Comparison of ENCODE assay signal across 8 mouse cellular contexts in the genomic region with DNA sequence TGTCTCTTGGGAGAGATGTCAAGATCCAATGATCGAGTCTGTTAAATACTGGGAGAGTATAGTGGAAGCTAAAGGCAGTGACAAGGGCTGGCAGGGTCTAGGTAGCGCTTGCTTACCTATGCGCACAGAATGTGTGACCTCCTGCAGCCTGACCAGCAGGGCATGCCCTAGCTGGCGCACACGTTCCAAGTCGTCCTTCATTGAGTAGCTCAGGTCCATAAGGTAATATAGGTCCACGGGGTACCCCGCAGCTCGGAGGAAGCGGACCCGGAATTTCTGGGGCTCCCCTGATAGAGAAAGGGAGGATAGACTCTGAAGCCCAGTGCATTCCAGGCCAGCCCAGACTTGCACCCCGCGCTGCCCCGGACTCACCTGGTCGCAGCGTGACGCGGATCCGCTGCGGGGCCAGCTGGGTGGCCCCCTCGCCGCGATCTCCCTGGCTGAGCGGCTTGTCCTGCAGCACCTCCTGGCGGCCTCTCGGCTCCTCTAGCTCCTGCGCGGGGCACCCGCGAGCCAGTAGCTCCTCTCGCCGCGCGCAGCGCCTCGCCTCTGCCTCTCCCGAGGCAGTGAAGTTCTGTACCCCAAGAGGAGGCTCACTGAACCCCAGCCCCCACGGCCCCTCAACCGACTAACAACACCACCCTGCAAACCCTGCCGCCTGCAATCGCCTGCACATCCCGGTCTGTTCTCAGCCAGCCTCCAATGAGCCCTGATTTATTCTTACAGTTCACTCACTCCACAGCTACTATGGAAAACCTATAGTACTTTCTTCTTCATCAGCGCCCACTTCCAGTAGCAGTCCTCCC. TPM values are rescaled to one million over a fixed set of nuclear protein-coding genes. Genes with fewer than 3 reads are reported as not detected.
DNase-seq lines count a peak whose midpoint lies in the region; ATAC-seq and TF ChIP-seq lines count a peak whose summit lies in the region.

No protein-coding gene starts in this region.

- H3K27ac ChIP-seq in embryonic facial prominence, embryonic 11.5 days (replicated peaks; ENCODE audit: low read depth, low read length), result no peak overlapping the region
- H3K27ac ChIP-seq in heart, adult 2 months, result peak overlapping the region; percentile 16
- no peak overlapping the region for H3K27ac ChIP-seq in kidney, adult 2 months (ENCODE audit: insufficient read depth, low read depth, low read length)
- H3K27ac ChIP-seq in liver, embryonic 11.5 days (ENCODE audit: low read depth, low read length), result no peak overlapping the region

- intact Hi-C loops in heart, adult 2 months (cut with DNase I), result loop anchor here (1.0 to 10.0 kb wide), 3 partner anchors 46 to 240 kb away; no protein-coding TSS in a partner anchor

- DNase-seq in 3T3-L1 (ENCODE audit: low read depth, low spot score), result peak; percentile 71
- peak; percentile 90 for DNase-seq in adrenal gland, postnatal 14 days
- DNase-seq in embryonic facial prominence, embryonic 11.5 days (ENCODE audit: low spot score), result peak; percentile 87
- peak; percentile 88 to 89 for DNase-seq in heart, adult 2 months
- DNase-seq in kidney, adult 2 months, result peak; percentile 81
- DNase-seq in liver, embryonic 11.5 days (ENCODE audit: low spot score), result peak; percentile 81
- DNase-seq in splenic B cell, adult 2 months (ENCODE audit: low read depth, low spot score), result peak; percentile 85

- H3K4me2 ChIP-seq in embryonic facial prominence, embryonic 11.5 days (ENCODE audit: low read depth, low read length), result peak overlapping the region; percentile 87
- H3K4me2 ChIP-seq in liver, embryonic 11.5 days, result peak overlapping the region; percentile 96

- no peak for TF ChIP-seq POLR2A in heart, adult 2 months (IDR thresholded peaks at IDR 0.05; ENCODE audit: insufficient read depth, low read depth, low read length)
- TF ChIP-seq POLR2A in kidney, adult 2 months (IDR thresholded peaks at IDR 0.05; ENCODE audit: low read depth, low read length), result no peak

- no peak; the same call in 1 of the 2 replicates for TF ChIP-seq CTCF in heart, adult 2 months (IDR thresholded peaks at IDR 0.05)
- TF ChIP-seq CTCF in kidney, adult 2 months (conservative IDR thresholded peaks at IDR 0.05; ENCODE audit: insufficient read depth, insufficient read length, low read depth, low read length), result peak; percentile 71

- H3K9ac ChIP-seq in embryonic facial prominence, embryonic 11.5 days (replicated peaks; ENCODE audit: low read length), result peak overlapping the region; percentile 47
- peak overlapping the region; percentile 68 for H3K9ac ChIP-seq in heart, adult 2 months (ENCODE audit: low read depth, low read length)
- H3K9ac ChIP-seq in liver, embryonic 11.5 days (ENCODE audit: low read depth, low read length), result 0 out of 2 replicates have a peak overlapping the region, but pooled peaks have one; percentile 20

- no peaks in the 10 kb centered on the region for H3K79me2 ChIP-seq in heart, adult 2 months (replicated peaks; ENCODE audit: control insufficient read depth, insufficient read depth, low read length)

- H3K4me3 ChIP-seq in embryonic facial prominence, embryonic 11.5 days (ENCODE audit: low read depth, low read length), result peak overlapping the region; percentile 35
- peak overlapping the region; percentile 50 for H3K4me3 ChIP-seq in heart, adult 2 months
- peak overlapping the region; percentile 38 for H3K4me3 ChIP-seq in kidney, adult 2 months (ENCODE audit: insufficient read depth, low read depth, low read length)
- peak overlapping the region; percentile 47 for H3K4me3 ChIP-seq in liver, embryonic 11.5 days (ENCODE audit: low read depth, low read length)

- H3K27me3 ChIP-seq in embryonic facial prominence, embryonic 11.5 days (ENCODE audit: control insufficient read depth, insufficient read depth, low read length), result no peaks in the 10 kb centered on the region
- no peaks in the 10 kb centered on the region for H3K27me3 ChIP-seq in heart, adult 2 months (ENCODE audit: control insufficient read depth, insufficient read depth, low read length)
- H3K27me3 ChIP-seq in kidney, adult 2 months (replicated peaks; ENCODE audit: control insufficient read depth, insufficient read depth, low read length), result no peaks in the 10 kb centered on the region
- H3K27me3 ChIP-seq in liver, embryonic 11.5 days (replicated peaks; ENCODE audit: control insufficient read depth, insufficient read depth, low read length), result peaks cover 21% of the 10 kb centered on the region
- no peaks in the 10 kb centered on the region for H3K27me3 ChIP-seq in splenic B cell, adult 2 months (ENCODE audit: control insufficient read depth, insufficient read depth, low read length, poor library complexity, severe bottlenecking)

- no peaks in the 10 kb centered on the region for H3K36me3 ChIP-seq in embryonic facial prominence, embryonic 11.5 days (replicated peaks; ENCODE audit: control insufficient read depth, insufficient read depth, low read depth, low read length)
- H3K36me3 ChIP-seq in heart, adult 2 months (ENCODE audit: control insufficient read depth, insufficient read depth, low read length), result no peaks in the 10 kb centered on the region
- H3K36me3 ChIP-seq in kidney, adult 2 months (ENCODE audit: control insufficient read depth, insufficient read depth, low read length), result no peaks in the 10 kb centered on the region
- no peaks in the 10 kb centered on the region for H3K36me3 ChIP-seq in liver, embryonic 11.5 days (ENCODE audit: control insufficient read depth, insufficient read depth, low read length)
- peaks cover 12% of the 10 kb centered on the region for H3K36me3 ChIP-seq in splenic B cell, adult 2 months (ENCODE audit: control insufficient read depth, insufficient read depth, low read length, poor library complexity, severe bottlenecking)

- ATAC-seq in embryonic facial prominence, embryonic 11.5 days (replicated peaks; ENCODE audit: insufficient number of reproducible peaks, low FRiP score, low TSS enrichment, low read depth), result peak; percentile 55
- peak; percentile 80 for ATAC-seq in liver, embryonic 11.5 days (replicated peaks; ENCODE audit: low FRiP score)
- ATAC-seq in monocyte, adult 5-6 weeks (replicated peaks; ENCODE audit: insufficient number of reproducible peaks, low FRiP score, low TSS enrichment, poor library complexity, severe bottlenecking), result peak; percentile 28; the same call in 1 of the 2 replicates

- H3K9me3 ChIP-seq in embryonic facial prominence, embryonic 11.5 days (replicated peaks; ENCODE audit: control insufficient read depth, low read length), result no peaks in the 10 kb centered on the region
- H3K9me3 ChIP-seq in liver, embryonic 11.5 days (ENCODE audit: control insufficient read depth, low read length), result no peaks in the 10 kb centered on the region

- TF ChIP-seq EP300 in heart, adult 2 months (IDR thresholded peaks at IDR 0.05; ENCODE audit: insufficient read depth, low read depth, low read length), result no peak

- H3K4me1 ChIP-seq in embryonic facial prominence, embryonic 11.5 days (ENCODE audit: control insufficient read depth, insufficient read depth, low read length), result 0 out of 2 replicates have a peak, but pooled peaks cover 2% of the 10 kb centered on the region
- peaks cover 1% of the 10 kb centered on the region; the same call in 1 of the 2 replicates for H3K4me1 ChIP-seq in heart, adult 2 months (ENCODE audit: control insufficient read depth, insufficient read depth, low read length)
- peaks cover 3% of the 10 kb centered on the region; the same call in 1 of the 2 replicates for H3K4me1 ChIP-seq in kidney, adult 2 months (ENCODE audit: control insufficient read depth, insufficient read depth, low read length)
- peaks cover 14% of the 10 kb centered on the region for H3K4me1 ChIP-seq in liver, embryonic 11.5 days (replicated peaks; ENCODE audit: control insufficient read depth, insufficient read depth, low read length)

- WGBS in embryonic facial prominence, embryonic 11.5 days, result 4% methylated on average over 41 of the region's 43 CpGs
- 3% methylated on average over 43 of the region's 43 CpGs for WGBS in heart, adult 2 months
- 4% methylated on average over 43 of the region's 43 CpGs for WGBS in kidney, adult 2 months
- 4% methylated on average over 43 of the region's 43 CpGs for WGBS in liver, embryonic 11.5 days

RNA-seq across cellular contexts. Expression of a gene that starts 7.4 kb away (rescaled TPM):
- total RNA-seq in adrenal gland, postnatal 14 days (2021), result 3.0 and 18.4 TPM in 2 replicates
- polyA plus RNA-seq in embryonic facial prominence, embryonic 11.5 days (2014; fragmentation: Nextera tagmentation; extraction: Ambion mirVana), result 1.3 and 2.7 TPM in 2 replicates
- total RNA-seq in heart, adult 2 months (2021), result 1 to 10 TPM; 1.5 to 2.0 TPM
- polyA plus RNA-seq in heart, adult 2 months (2012; rRNA removed), result 2.4 and 4.6 TPM in 2 replicates
- 2.7 and 11.1 TPM in 2 replicates for polyA plus RNA-seq in kidney, adult 2 months (2012; rRNA removed)
- polyA plus RNA-seq in liver, embryonic 11.5 days (2014; fragmentation: Nextera tagmentation; extraction: Ambion mirVana), result 3.9 and 4.1 TPM in 2 replicates
- total RNA-seq in monocyte, adult 5-6 weeks (2017), result 533 to 618 TPM (median 601 TPM) in 3 replicates

RNA-seq across cellular contexts. Expression of a gene that starts 19.9 kb away (rescaled TPM):
- total RNA-seq in adrenal gland, postnatal 14 days (2021), result 115 and 120 TPM in 2 replicates
- 31.9 and 34.6 TPM in 2 replicates for polyA plus RNA-seq in embryonic facial prominence, embryonic 11.5 days (2014; fragmentation: Nextera tagmentation; extraction: Ambion mirVana)
- total RNA-seq in heart, adult 2 months (2021), result 10 to 100 TPM; 13.1 to 15.6 TPM
- 33.4 and 42.1 TPM in 2 replicates for polyA plus RNA-seq in heart, adult 2 months (2012; rRNA removed)
- polyA plus RNA-seq in kidney, adult 2 months (2012; rRNA removed), result 216 and 255 TPM in 2 replicates
- polyA plus RNA-seq in liver, embryonic 11.5 days (2014; fragmentation: Nextera tagmentation; extraction: Ambion mirVana), result 33.3 and 35.1 TPM in 2 replicates
- 4.1 to 11.2 TPM (median 8.1 TPM) in 3 replicates for total RNA-seq in monocyte, adult 5-6 weeks (2017)

RNA-seq across cellular contexts. Expression of a gene that starts 21.3 kb away (rescaled TPM):
- 58.4 and 83.0 TPM in 2 replicates for total RNA-seq in adrenal gland, postnatal 14 days (2021)
- 68.1 and 68.9 TPM in 2 replicates for polyA plus RNA-seq in embryonic facial prominence, embryonic 11.5 days (2014; fragmentation: Nextera tagmentation; extraction: Ambion mirVana)
- total RNA-seq in heart, adult 2 months (2021), result 10 to 100 TPM; 31.6 to 32.8 TPM
- polyA plus RNA-seq in heart, adult 2 months (2012; rRNA removed), result 16.2 and 29.9 TPM in 2 replicates
- 29.1 and 30.3 TPM in 2 replicates for polyA plus RNA-seq in kidney, adult 2 months (2012; rRNA removed)
- polyA plus RNA-seq in liver, embryonic 11.5 days (2014; fragmentation: Nextera tagmentation; extraction: Ambion mirVana), result 38.1 and 38.3 TPM in 2 replicates
- total RNA-seq in monocyte, adult 5-6 weeks (2017), result 58.9 to 62.9 TPM (median 60.3 TPM) in 3 replicates

RNA-seq across cellular contexts. Expression of a gene that starts 32.9 kb away (rescaled TPM):
- 25.5 and 27.8 TPM in 2 replicates for total RNA-seq in adrenal gland, postnatal 14 days (2021)
- polyA plus RNA-seq in embryonic facial prominence, embryonic 11.5 days (2014; fragmentation: Nextera tagmentation; extraction: Ambion mirVana), result 68.1 and 70.2 TPM in 2 replicates
- 10 to 100 TPM; 18.1 to 20.3 TPM for total RNA-seq in heart, adult 2 months (2021)
- polyA plus RNA-seq in heart, adult 2 months (2012; rRNA removed), result 19.9 and 26.9 TPM in 2 replicates
- polyA plus RNA-seq in kidney, adult 2 months (2012; rRNA removed), result 21.2 and 25.6 TPM in 2 replicates
- 11.1 and 11.5 TPM in 2 replicates for polyA plus RNA-seq in liver, embryonic 11.5 days (2014; fragmentation: Nextera tagmentation; extraction: Ambion mirVana)
- 18.8 to 30.0 TPM (median 26.6 TPM) in 3 replicates for total RNA-seq in monocyte, adult 5-6 weeks (2017)

RNA-seq across cellular contexts. Expression of a gene that starts 46.0 kb away (rescaled TPM):
- not detected in 2 replicates for total RNA-seq in adrenal gland, postnatal 14 days (2021)
- polyA plus RNA-seq in embryonic facial prominence, embryonic 11.5 days (2014; fragmentation: Nextera tagmentation; extraction: Ambion mirVana), result 0.58 and 1.2 TPM in 2 replicates
- not detected for total RNA-seq in heart, adult 2 months (2021)
- 0.06 TPM in 1 of 2 replicates, not detected in the other for polyA plus RNA-seq in heart, adult 2 months (2012; rRNA removed)
- 0.41 TPM in 2 replicates for polyA plus RNA-seq in kidney, adult 2 months (2012; rRNA removed)
- polyA plus RNA-seq in liver, embryonic 11.5 days (2014; fragmentation: Nextera tagmentation; extraction: Ambion mirVana), result 0.13 TPM in 1 of 2 replicates, not detected in the other
- not detected in 3 replicates for total RNA-seq in monocyte, adult 5-6 weeks (2017)

Comparison
In these comparisons a context has a peak if more than half of its experiments do, and no peak if none do; other contexts are left out.
1. ATAC-seq: peak in every context shown above with its lines; median percentile 80 in liver, embryonic 11.5 days; 55 in embryonic facial prominence, embryonic 11.5 days; 28 in monocyte, adult 5-6 weeks.